Mouse (Mus musculus) forebrain, embryonic 10.5 days (tissue): ENCODE measurements around the gene Filip1l. TPM values are rescaled to one million over a fixed set of nuclear protein-coding genes. Genes with fewer than 3 reads are reported as not detected.
A peak's percentile ranks its signal among the peaks of the same experiment; 100 is the strongest.

Experiments used
- DNase-seq: peaks from one replicate; pipeline ENCODE4 v3.0.0-alpha.2; 2017; ENCODE audit warnings: low spot score; ENCODE audit errors: extremely low spot score
- H3K27ac ChIP-seq: fragments of 300-500 bp; sonication (generic); 2 replicates; pipeline ENCODE4 v1.5.1; 2016; ENCODE audit warnings: mild to moderate bottlenecking
- H3K27me3 ChIP-seq: fragments of 300-500 bp; sonication (generic); 2 replicates; pipeline ENCODE4 v1.6.1; 2016; ENCODE audit warnings: mild to moderate bottlenecking; ENCODE audit not compliant: poor library complexity, severe bottlenecking
- H3K36me3 ChIP-seq: fragments of 300-500 bp; sonication (generic); replicated peaks from 2 replicates; pipeline ENCODE4 v1.6.1; 2016; ENCODE audit warnings: mild to moderate bottlenecking, moderate library complexity
- H3K4me1 ChIP-seq: fragments of 300-500 bp; sonication (generic); 2 replicates; pipeline ENCODE4 v1.6.1; 2016
- H3K4me3 ChIP-seq: fragments of 300-500 bp; sonication (generic); 2 replicates; pipeline ENCODE4 v1.5.1; 2016; ENCODE audit warnings: mild to moderate bottlenecking, moderate library complexity
- H3K9me3 ChIP-seq: fragments of 300-500 bp; sonication (generic); 2 replicates; pipeline ENCODE4 v1.6.1; 2016; ENCODE audit warnings: mild to moderate bottlenecking, moderate library complexity
- WGBS: fragments of 180-500 bp; shearing (Covaris S2); methylation state at CpG from one replicate; pipeline ENCODE4 v1.1.7; 2016; 5-methylcytosine and 5-hydroxymethylcytosine counted together
- polyA plus RNA-seq: library from polyadenylated mRNA; unstranded; fragments of >200 nt; fragmentation: Nextera tagmentation; extraction: Ambion mirVana; gene quantifications from 2 replicates; pipeline ENCODE4 v1.2.1, GENCODE M21; 2016

The Filip1l gene
- polyA plus RNA-seq, 1 experiment from 2014 or later, result 6.7 TPM

GRCm38 (mm10) chr16:57601031-57601430, 248.1 kb downstream of the Filip1l start:
- DNase-seq, result no peak
- peaks cover 9% of the 10 kb centered on the region for H3K4me1 ChIP-seq
- H3K27ac ChIP-seq, result no peak overlapping the region
- H3K9me3 ChIP-seq, result no peaks in the 10 kb centered on the region
- H3K36me3 ChIP-seq, result no peaks in the 10 kb centered on the region
- H3K27me3 ChIP-seq, result no peaks in the 10 kb centered on the region
- H3K4me3 ChIP-seq, result no peak overlapping the region

- peak within 1 kb of the TSS; percentile 90 for H3K27ac ChIP-seq
- peak; percentile 87 for DNase-seq
- H3K4me3 ChIP-seq, result peak within 1 kb of the TSS; percentile 94
- peaks cover 17% of the 10 kb centered on the region for H3K4me1 ChIP-seq
- under 1% methylated on average over 64 of the region's 64 CpGs for WGBS
- no peaks in the 10 kb centered on the region for H3K36me3 ChIP-seq
- H3K9me3 ChIP-seq, result no peaks in the 10 kb centered on the region
- no peaks in the 10 kb centered on the region for H3K27me3 ChIP-seq
Observed at GRCm38 (mm10) chr16:57606444-57607227, 253.7 kb downstream of the Filip1l start, which contains the start of gene Cmss1. Cmss1 (minus strand) TSS chr16:57606864.

DNA sequence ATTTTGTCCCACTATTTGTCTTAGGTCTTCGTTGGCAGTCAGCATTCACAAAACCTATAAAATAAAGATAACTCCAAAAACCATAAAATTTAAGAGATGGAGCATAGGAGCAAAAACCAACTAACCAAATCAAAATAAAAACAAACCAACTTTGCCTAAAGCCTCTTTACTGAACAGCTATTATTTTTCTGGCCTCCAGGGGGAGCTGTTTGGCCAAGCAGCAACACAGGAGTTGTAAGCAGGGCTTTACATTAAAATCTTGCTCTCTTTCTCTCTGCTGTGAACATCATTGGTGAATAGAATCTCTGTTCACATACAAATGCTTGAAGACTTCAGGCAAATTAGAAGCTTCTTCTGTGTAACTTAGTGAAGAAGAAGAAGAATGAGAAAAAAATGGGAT, 258.9 kb downstream of the Filip1l start:
- no peak overlapping the region for H3K27ac ChIP-seq
- no peak for DNase-seq
- no peaks in the 10 kb centered on the region for H3K27me3 ChIP-seq
- H3K4me3 ChIP-seq, result no peak overlapping the region
- H3K36me3 ChIP-seq, result no peaks in the 10 kb centered on the region
- WGBS, result 7% methylated on average over 1 of the region's 1 CpGs
- no peaks in the 10 kb centered on the region for H3K9me3 ChIP-seq
- peaks cover 6% of the 10 kb centered on the region for H3K4me1 ChIP-seq

Other genes with a start within 250 kb of the Filip1l start
- 50.2 and 52.2 TPM in 2 replicates for gene Tomm70a, start 231.4 kb upstream of the Filip1l start, polyA plus RNA-seq
- 59.1 and 62.6 TPM in 2 replicates for gene Nit2, start 185.8 kb upstream of the Filip1l start, polyA plus RNA-seq
- 18.2 and 18.8 TPM in 2 replicates for gene Tbc1d23, start 121.6 kb upstream of the Filip1l start, polyA plus RNA-seq
- 0.22 TPM in 1 of 2 replicates, not detected in the other for gene Tmem30c, start 60.2 kb upstream of the Filip1l start, polyA plus RNA-seq